In the genomic region with DNA sequence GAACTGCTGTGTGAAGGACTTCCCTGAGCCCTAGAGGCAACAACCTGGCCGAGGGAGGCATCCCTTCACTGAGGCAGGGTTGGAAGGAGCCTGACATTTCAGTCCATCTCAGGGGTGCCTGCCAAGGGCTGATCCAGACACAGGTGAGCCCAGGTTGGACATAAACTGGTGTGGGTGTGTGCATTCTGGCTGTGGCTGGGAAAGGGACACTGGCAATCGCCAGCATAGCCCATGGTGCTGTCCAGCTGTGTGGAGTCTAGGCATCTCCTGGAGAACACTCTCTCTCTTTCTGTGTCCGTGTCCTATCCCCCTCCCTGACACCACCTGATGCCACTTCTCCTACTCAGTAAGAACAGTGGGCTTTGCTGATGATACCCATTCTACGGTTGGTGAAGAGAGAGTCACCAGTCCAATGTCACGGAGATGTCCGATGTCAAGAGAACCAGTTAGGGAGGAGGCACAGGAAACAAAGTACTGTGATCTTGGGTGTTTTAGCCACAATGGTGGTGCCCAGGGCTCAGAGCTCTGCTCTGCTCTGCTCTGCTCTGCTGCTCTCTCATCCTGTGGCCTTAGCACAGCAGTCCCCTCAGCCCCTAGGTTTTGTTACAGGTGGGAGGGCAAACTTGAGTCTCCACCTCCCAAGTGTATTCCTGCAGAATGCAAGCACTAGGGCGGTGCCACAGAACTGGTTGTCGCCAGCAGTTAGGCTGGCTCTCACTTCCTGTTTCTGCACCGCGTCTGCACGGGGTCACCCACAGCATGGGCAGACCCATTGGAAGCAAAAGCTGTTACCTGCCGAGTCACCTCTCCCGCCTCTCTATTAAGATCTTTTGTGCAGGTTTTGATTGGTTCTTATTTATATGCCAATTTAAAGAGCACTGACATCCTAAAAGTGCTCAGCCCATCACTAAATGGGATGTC, we compare ENCODE assay signal across 1 mouse cellular context.
A peak's percentile ranks its signal among the peaks of the same experiment; 100 is the strongest.
TF ChIP-seq lines count a peak whose summit lies in the region.

No protein-coding gene starts in this region.

TF ChIP-seq in CH12.LX, 34 proteins besides CTCF, POLR2A, EP300 and RAD21:
- 0 out of 2 replicates have a peak, but pooled peaks have one; percentile 8 for TF ChIP-seq IRF4 (IDR thresholded peaks at IDR 0.05; ENCODE audit: low read depth, low read length)
